Mouse (Mus musculus) G1E (cell line): ENCODE data around the gene 3110021N24Rik.

Source experiments
- CTCF ChIP-seq: IDR thresholded peaks from 2 replicates; pipeline ENCODE4 v1.5.1; 2012; ENCODE audit warnings: low read depth, low read length, inconsistent platforms, mixed read lengths
- GATA1 ChIP-seq: IDR thresholded peaks from 2 replicates; pipeline ENCODE4 v1.6.1; 2012; ENCODE audit warnings: borderline replicate concordance, low read length, inconsistent platforms, mixed read lengths
- GATA2 ChIP-seq: IDR thresholded peaks from 2 replicates; pipeline ENCODE4 v1.6.1; 2012; ENCODE audit warnings: low read depth, low read length, inconsistent platforms, borderline replicate concordance
- POLR2AphosphoS5 ChIP-seq: IDR thresholded peaks from 2 replicates; pipeline ENCODE4 v1.6.1; 2012; ENCODE audit warnings: low read depth, low read length, inconsistent platforms; ENCODE audit not compliant: insufficient replicate concordance
- TAL1 ChIP-seq: conservative IDR thresholded peaks from 2 replicates; pipeline ENCODE4 v1.6.1; 2012; ENCODE audit warnings: low read depth, low read length, inconsistent platforms, mixed read lengths

- no peak for TF ChIP-seq CTCF
- TF ChIP-seq GATA1, result no peak
- TF ChIP-seq TAL1, result no peak
- no peak for TF ChIP-seq POLR2AphosphoS5
- TF ChIP-seq GATA2, result no peak
Observed at GRCm38 (mm10) chr4:108719349-108719748, at the start of gene 3110021N24Rik.
